Mouse (Mus musculus) adipocyte (in vitro differentiated cells): ENCODE results near the gene Smco4.
"Not testable (repeated sequence)": the region's sequence is repeated elsewhere in the genome, so short reads cannot be mapped to it uniquely, and the experiment has no call there.

ENCODE experiments used
- DNase-seq: peaks from one replicate; pipeline ENCODE4 v3.0.0-alpha.2; 2016; ENCODE audit warnings: low spot score

Gene Smco4

GRCm38 (mm10) chr9:15541735-15542354, 48.6 kb downstream of the Smco4 start:
- DNase-seq = peak; percentile 8

GRCm38 (mm10) chr9:15550461-15550961, 57.3 kb downstream of the Smco4 start:
- DNase-seq = no peak

- not testable (repeated sequence) for DNase-seq
Observed at GRCm38 (mm10) chr9:15551073-15551472, 57.8 kb downstream of the Smco4 start.

- no peak for DNase-seq
Observed at GRCm38 (mm10) chr9:15551933-15552851, 59.0 kb downstream of the Smco4 start.

- DNase-seq = no peak
Observed at GRCm38 (mm10) chr9:15553322-15553721, 60.1 kb downstream of the Smco4 start.

- DNase-seq = no peak
Observed at GRCm38 (mm10) chr9:15560451-15560850, 67.2 kb downstream of the Smco4 start.

- no peak for DNase-seq
Observed at GRCm38 (mm10) chr9:15562353-15562752, 69.1 kb downstream of the Smco4 start.

- DNase-seq = no peak
Observed at GRCm38 (mm10) chr9:15574750-15575454, 81.7 kb downstream of the Smco4 start.

GRCm38 (mm10) chr9:15578427-15578826, 85.2 kb downstream of the Smco4 start:
- DNase-seq = no peak

GRCm38 (mm10) chr9:15578946-15579345, 85.7 kb downstream of the Smco4 start:
- DNase-seq = no peak

GRCm38 (mm10) chr9:15580176-15580575, 86.9 kb downstream of the Smco4 start:
- DNase-seq = no peak

- no peak for DNase-seq
Observed at GRCm38 (mm10) chr9:15582026-15582425, 88.8 kb downstream of the Smco4 start.

- DNase-seq = no peak
Observed at GRCm38 (mm10) chr9:15584209-15584608, 91.0 kb downstream of the Smco4 start.

- no peak for DNase-seq
Observed at GRCm38 (mm10) chr9:15585956-15586355, 92.7 kb downstream of the Smco4 start.

- no peak for DNase-seq
Observed at GRCm38 (mm10) chr9:15587157-15587854, 94.1 kb downstream of the Smco4 start.

- DNase-seq = no peak
Observed at GRCm38 (mm10) chr9:15594148-15594547, 100.9 kb downstream of the Smco4 start.
